Mouse (Mus musculus): ENCODE results near the gene Srpr.

- no peak for TF ChIP-seq POLR2A (IDR thresholded peaks at IDR 0.05; ENCODE audit: control insufficient read depth, extremely low read depth, insufficient read depth, low read length, poor library complexity)
- no peak for TF ChIP-seq CTCF (IDR thresholded peaks at IDR 0.05; ENCODE audit: borderline replicate concordance, control insufficient read depth, extremely low read depth, insufficient read depth, low read length, poor library complexity)
These were observed 11.3 kb upstream of the Srpr start for GRCm38 (mm10) chr9:35188700-35189099.

Data from thymus, adult 2 months (tissue).